Mouse (Mus musculus) hindbrain, embryonic 16.5 days (tissue): ENCODE results near the gene H2al1m. TPM values are rescaled to one million over a fixed set of nuclear protein-coding genes. Genes with fewer than 3 reads are reported as not detected.
"Not testable (repeated sequence)": the region's sequence is repeated elsewhere in the genome, so short reads cannot be mapped to it uniquely, and the experiment has no call there.

Experiments used
- ATAC-seq: fragments of 200-750 bp; cut with Nextera tagmentation; 2 replicates; pipeline ENCODE4 v1.8.0; 2017; ENCODE audit warnings: moderate TSS enrichment, moderate library complexity
- H3K27ac ChIP-seq: fragments of 300-500 bp; sonication (generic); 2 replicates; pipeline ENCODE4 v1.5.1; 2014; ENCODE audit warnings: low read depth, mild to moderate bottlenecking, control low read depth, low read length, moderate library complexity
- H3K27me3 ChIP-seq: fragments of 300-500 bp; sonication (generic); replicated peaks from 2 replicates; pipeline ENCODE4 v1.6.1; 2014; ENCODE audit warnings: low read length; ENCODE audit not compliant: control insufficient read depth, insufficient read depth
- H3K36me3 ChIP-seq: fragments of 300-500 bp; sonication (generic); 2 replicates; pipeline ENCODE4 v1.6.1; 2014; ENCODE audit warnings: mild to moderate bottlenecking, low read length, moderate library complexity, mixed read lengths; ENCODE audit not compliant: control insufficient read depth, insufficient read depth
- H3K4me1 ChIP-seq: fragments of 300-500 bp; sonication (generic); 2 replicates; pipeline ENCODE4 v1.6.1; 2014; ENCODE audit warnings: low read depth, low read length; ENCODE audit not compliant: control insufficient read depth, insufficient read depth
- H3K4me2 ChIP-seq: fragments of 300-500 bp; sonication (generic); 2 replicates; pipeline ENCODE4 v1.6.1; 2014; ENCODE audit warnings: mild to moderate bottlenecking, low read length, control low read depth, moderate library complexity
- H3K4me3 ChIP-seq: fragments of 300-500 bp; sonication (generic); 2 replicates; pipeline ENCODE4 v1.5.1; 2014; ENCODE audit warnings: mild to moderate bottlenecking, low read length, control low read depth, moderate library complexity
- H3K9ac ChIP-seq: fragments of 300-500 bp; sonication (generic); 2 replicates; pipeline ENCODE4 v1.6.1; 2014; ENCODE audit warnings: low read depth, mild to moderate bottlenecking, control low read depth, low read length, moderate library complexity
- H3K9me3 ChIP-seq: fragments of 300-500 bp; sonication (generic); 2 replicates; pipeline ENCODE4 v1.6.1; 2014; ENCODE audit warnings: mild to moderate bottlenecking, low read length, moderate library complexity; ENCODE audit not compliant: control insufficient read depth
- WGBS: fragments of 180-500 bp; shearing (Covaris S2); extraction: QIAGEN DNeasy Blood & Tissue Kit; methylation state at CpG from one replicate; pipeline ENCODE4 v1.1.7; 2014; 5-methylcytosine and 5-hydroxymethylcytosine counted together
- polyA plus RNA-seq: library from polyadenylated mRNA; unstranded; fragments of >200 nt; fragmentation: Nextera tagmentation; extraction: Ambion mirVana; gene quantifications from 2 replicates; pipeline ENCODE4 v1.2.1, GENCODE M21; 2015

H2al1m gene
- 0.43 TPM in 1 of 2 replicates, not detected in the other for polyA plus RNA-seq

DNA sequence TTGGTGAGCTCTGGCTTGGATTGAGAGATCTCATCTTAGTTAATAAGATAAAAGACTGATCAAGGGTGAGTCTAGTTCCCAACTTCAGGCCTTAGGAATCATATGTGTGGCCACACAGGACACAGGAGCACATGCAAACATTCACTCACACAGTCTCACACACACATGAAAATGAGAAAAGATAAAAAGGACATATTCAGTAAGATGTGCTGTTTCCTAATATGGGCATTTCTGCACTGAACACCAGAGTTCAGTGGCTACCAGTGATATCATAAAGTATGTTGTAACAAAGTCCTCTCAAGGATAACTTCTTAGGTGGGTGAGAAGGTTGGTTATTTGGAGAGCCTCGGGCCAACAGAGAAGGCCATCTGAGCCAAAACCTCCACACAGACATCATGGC is at the start of gene H2al1m:
TSS of gene H2al1m (plus strand) at position 301 of the 400 bp plus-strand sequence.
- no CpG with 5 or more reads among the region's 1 CpGs for WGBS
- not testable (repeated sequence) for H3K4me2 ChIP-seq, H3K4me1 ChIP-seq, H3K4me3 ChIP-seq, H3K36me3 ChIP-seq, ATAC-seq, H3K9me3 ChIP-seq, H3K27me3 ChIP-seq, H3K9ac ChIP-seq, H3K27ac ChIP-seq

DNA sequence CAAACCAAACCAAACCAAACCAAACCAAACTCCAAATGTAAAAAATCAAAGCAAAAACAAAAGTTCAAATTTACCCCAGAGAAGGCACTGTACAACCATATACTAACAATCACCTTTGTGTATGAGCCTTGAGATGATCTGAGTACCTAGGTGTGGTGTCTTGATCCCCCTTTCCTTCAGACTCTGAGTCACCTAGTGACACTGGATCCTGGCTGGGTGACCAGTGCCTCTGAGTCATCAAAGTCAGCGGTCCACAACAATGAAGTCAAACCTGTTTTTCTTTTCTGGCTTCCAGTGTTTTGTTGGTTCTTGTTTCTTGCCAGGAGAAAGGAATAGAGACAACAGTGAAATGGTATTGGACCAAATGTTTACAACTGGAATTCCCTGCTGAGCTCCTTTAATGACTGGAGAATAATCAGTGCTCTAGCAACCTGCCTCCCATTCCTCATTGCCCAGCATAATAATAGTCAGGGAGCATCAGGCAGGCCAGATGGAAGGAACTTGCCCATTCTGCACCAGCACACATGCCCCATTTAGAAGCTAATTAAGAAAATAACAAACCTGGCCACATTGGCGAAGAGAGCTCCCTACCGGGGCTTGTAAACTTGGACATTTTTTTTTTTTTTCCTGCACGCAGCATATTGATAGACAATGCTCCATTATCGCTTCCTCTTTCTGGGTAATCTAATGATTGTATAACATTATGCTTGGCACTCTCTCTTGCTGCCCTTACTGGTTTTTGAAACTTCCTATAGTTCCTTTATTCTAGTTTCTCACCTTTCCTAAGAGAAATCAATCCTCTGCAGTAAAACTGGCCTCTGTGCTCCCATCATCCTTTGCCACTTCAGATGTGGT is 42.6 kb upstream of the H2al1m start:
- Histone ChIP-seq H3K9me3 (no peaks in the 10 kb centered on the region), H3K27ac (no peak overlapping the region), H3K4me2 (no peak overlapping the region), H3K4me1 (no peaks in the 10 kb centered on the region), H3K27me3 (no peaks in the 10 kb centered on the region), H3K4me3 (no peak overlapping the region), H3K36me3 (no peaks in the 10 kb centered on the region), H3K9ac (no peak overlapping the region)
- ATAC-seq: 0 out of 2 replicates have a peak, but pooled peaks have one; percentile 48
- WGBS: 44% methylated on average over 5 of the region's 5 CpGs

DNA sequence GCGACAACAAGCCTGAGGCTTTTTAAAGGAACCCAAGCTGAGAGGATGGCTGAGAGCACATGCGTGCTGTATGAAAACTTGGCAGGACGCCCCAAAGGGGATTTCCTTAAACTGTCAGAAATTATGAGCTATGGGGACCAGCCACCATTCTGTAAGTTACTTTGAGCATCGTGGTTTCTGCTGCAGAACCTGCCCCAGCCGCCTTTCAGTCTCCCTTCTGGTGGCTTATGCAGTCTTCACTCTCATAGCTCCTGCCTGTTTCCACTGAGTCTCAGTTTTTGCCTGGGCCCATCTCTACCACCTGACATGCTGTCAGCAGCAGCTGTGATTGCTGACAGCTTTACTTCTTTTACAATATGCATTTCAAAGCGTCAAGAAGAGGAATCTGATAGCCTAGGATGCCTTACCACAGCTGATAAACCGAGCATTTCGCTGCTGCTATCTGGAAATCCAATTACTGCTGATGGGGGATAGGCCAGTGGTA is 40.1 kb upstream of the H2al1m start:
- Histone ChIP-seq H3K27me3 (no peaks in the 10 kb centered on the region), H3K4me1 (no peaks in the 10 kb centered on the region), H3K9ac (no peak overlapping the region), H3K4me2 (no peak overlapping the region), H3K9me3 (no peaks in the 10 kb centered on the region), H3K36me3 (no peaks in the 10 kb centered on the region), H3K27ac (no peak overlapping the region), H3K4me3 (no peak overlapping the region)
- ATAC-seq: peak; percentile 49; the same call in 1 of the 2 replicates
- 52% methylated on average over 8 of the region's 8 CpGs for WGBS

DNA sequence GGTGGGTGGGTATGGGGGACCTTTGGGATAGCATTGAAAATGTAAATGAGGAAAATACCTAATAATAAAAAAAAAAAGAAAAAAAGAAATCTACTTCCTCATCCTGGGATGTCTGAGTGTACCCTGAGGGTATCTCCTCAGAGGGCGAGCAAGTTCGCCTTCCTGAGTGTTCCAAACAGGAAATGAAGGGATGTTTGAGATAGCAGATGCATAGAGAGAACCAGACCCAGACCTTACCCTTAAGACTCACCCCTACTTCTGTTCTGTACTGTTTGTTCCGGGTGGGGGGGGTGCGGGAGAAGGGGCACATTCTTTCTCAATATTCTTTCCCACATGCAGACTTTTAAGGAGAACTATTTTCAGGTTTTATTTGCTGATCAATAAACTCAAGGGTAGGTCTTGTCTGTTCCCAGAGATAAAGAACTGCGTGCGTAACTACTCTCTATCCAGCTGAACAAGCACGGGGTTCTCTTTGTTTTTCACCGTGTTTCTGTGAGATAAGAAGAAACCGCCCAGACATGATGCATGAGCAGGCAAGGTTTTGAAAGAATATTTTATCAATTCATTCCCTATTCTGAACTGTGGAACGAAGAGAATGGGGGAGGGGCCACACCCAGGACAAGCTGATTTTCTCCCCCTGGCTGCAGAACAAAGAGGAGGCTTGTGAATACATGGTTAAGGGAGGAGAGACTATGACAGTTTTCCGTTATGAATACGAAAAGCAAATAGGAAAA is 38.8 kb upstream of the H2al1m start:
- Histone ChIP-seq H3K27me3 (no peaks in the 10 kb centered on the region), H3K36me3 (no peaks in the 10 kb centered on the region), H3K4me2 (no peak overlapping the region), H3K4me1 (no peaks in the 10 kb centered on the region), H3K9ac (no peak overlapping the region), H3K9me3 (no peaks in the 10 kb centered on the region), H3K27ac (no peak overlapping the region), H3K4me3 (no peak overlapping the region)
- WGBS: 56% methylated on average over 12 of the region's 12 CpGs
- peak; percentile 35 for ATAC-seq

DNA sequence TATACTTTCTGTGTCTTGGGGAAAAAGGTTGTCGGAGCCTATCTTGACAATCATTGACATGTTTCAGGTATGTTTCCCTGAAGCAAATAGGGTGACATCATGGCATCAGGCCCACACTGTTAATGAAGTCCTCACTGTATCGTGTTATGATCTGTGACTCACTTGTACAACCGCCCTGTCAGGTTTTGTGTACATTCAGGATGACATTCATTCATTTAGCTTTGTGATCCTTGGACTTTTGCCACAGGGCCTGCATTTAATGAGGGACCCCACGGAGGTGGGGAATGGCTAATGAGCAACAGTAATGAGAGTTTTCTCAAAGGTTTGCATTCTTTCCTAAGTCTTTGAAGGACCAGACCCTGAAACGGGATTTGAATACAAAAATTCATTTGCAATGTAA is 34.7 kb upstream of the H2al1m start:
- Histone ChIP-seq H3K36me3 (no peaks in the 10 kb centered on the region), H3K9me3 (no peaks in the 10 kb centered on the region), H3K27me3 (no peaks in the 10 kb centered on the region), H3K4me2 (no peak overlapping the region), H3K9ac (no peak overlapping the region), H3K4me1 (no peaks in the 10 kb centered on the region), H3K27ac (no peak overlapping the region), H3K4me3 (no peak overlapping the region)
- WGBS: 44% methylated on average over 5 of the region's 5 CpGs
- 0 out of 2 replicates have a peak, but pooled peaks have one; percentile 42 for ATAC-seq

DNA sequence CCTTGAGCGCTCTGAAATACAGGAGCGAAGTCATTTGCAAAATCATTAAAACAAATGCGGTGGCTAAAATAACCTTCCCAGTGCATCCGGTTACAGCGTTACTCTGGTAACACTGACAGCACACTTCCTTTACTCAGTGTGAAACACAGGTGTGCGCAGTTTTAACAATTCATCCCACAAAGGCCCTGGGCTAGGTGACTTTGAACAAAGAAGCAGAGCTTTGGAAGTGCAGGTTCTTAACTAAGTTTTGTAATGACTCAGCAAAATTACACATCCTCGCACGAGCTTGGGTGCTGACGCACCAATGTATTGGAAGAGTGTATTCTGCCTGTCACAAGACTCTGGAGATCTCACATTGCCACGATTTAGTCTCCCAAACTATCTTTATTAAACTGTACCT is 29.6 kb upstream of the H2al1m start:
- Histone ChIP-seq H3K4me3 (no peak overlapping the region), H3K9me3 (no peaks in the 10 kb centered on the region), H3K4me1 (no peaks in the 10 kb centered on the region), H3K4me2 (no peak overlapping the region), H3K27me3 (no peaks in the 10 kb centered on the region), H3K9ac (no peak overlapping the region), H3K36me3 (no peaks in the 10 kb centered on the region), H3K27ac (no peak overlapping the region)
- ATAC-seq: no peak
- WGBS: 85% methylated on average over 10 of the region's 10 CpGs

DNA sequence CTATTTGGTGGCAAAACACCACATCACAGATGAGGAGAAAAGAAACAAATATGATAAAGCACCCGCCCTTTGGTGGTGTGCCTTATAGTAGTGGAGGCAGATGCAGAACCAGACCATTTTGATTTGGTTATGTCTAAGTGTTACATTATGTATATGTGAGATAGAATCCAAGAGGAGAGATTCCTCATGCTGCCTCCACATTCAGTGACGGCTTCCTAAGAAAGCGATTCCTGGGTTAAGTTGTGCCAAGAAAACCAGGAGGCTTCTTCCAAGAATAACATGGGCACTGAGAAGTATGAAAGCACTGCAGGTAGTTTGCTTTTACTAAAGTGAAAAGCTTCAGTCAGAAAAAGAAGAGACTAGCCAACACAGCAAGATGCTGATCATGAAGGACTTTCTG is 28.7 kb upstream of the H2al1m start:
- Histone ChIP-seq H3K27me3 (no peaks in the 10 kb centered on the region), H3K9me3 (no peaks in the 10 kb centered on the region), H3K4me1 (no peaks in the 10 kb centered on the region), H3K36me3 (no peaks in the 10 kb centered on the region), H3K4me3 (no peak overlapping the region), H3K9ac (no peak overlapping the region), H3K4me2 (no peak overlapping the region), H3K27ac (no peak overlapping the region)
- 85% methylated on average over 3 of the region's 3 CpGs for WGBS
- ATAC-seq: no peak

DNA sequence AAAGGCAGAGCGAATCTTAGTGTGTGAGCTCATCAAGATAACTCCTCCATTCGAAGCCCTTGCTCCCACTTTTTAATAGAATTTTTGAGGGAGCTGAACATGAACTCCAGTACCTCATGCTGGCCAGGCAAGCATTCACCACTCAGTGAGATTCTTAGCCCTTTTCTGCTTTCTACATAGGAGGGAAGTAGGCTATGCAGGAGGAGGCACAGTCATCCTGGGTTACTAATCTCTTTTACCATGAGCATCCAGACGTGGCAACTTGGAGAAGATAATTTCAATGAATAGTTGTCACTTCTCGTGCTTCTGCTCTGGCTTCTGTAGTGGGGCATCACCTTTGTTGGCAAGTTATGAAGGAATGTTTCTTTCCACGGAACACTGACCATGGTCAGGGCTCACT is 26.8 kb upstream of the H2al1m start, which contains the start of gene Gm14862:
TSS of gene Gm14862 (minus strand) at position 134 of the 400 bp plus-strand sequence.
- Histone ChIP-seq H3K27me3 (no peaks in the 10 kb centered on the region), H3K9me3 (no peaks in the 10 kb centered on the region), H3K4me3 (no peak within 1 kb of the TSS), H3K36me3 (no peaks in the 10 kb centered on the region), H3K4me2 (no peak within 1 kb of the TSS), H3K27ac (no peak within 1 kb of the TSS), H3K4me1 (no peaks in the 10 kb centered on the region), H3K9ac (no peak within 1 kb of the TSS)
- no peak for ATAC-seq
- 81% methylated on average over 5 of the region's 5 CpGs for WGBS

DNA sequence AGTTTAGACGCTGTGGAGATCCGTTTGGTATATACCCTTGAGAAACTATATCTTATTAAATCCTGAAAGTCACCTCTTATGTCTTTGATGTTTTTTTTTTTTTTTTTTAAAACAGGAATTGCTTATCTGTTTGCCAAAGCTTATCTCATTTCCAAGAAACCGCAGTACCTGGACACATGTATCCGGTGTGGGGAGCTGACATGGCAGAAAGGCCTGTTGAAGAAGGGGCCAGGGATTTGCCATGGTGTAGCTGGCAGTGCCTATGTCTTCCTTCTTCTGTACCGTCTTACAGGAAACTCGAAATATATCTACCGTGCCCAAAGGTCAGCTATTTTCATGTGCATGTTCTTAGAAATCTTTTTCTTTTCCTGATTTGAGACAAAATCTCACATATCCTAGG is 25.7 kb upstream of the H2al1m start:
- Histone ChIP-seq H3K9ac (no peak overlapping the region), H3K36me3 (no peaks in the 10 kb centered on the region), H3K4me3 (no peak overlapping the region), H3K27me3 (no peaks in the 10 kb centered on the region), H3K4me1 (no peaks in the 10 kb centered on the region), H3K4me2 (no peak overlapping the region), H3K9me3 (no peaks in the 10 kb centered on the region), H3K27ac (no peak overlapping the region)
- ATAC-seq: no peak
- 95% methylated on average over 7 of the region's 7 CpGs for WGBS
